Mouse (Mus musculus): ENCODE measurements around the gene Olfr632.
"Not testable (repeated sequence)": the region's sequence is repeated elsewhere in the genome, so short reads cannot be mapped to it uniquely, and the experiment has no call there.

Gene Olfr632

GRCm38 (mm10) chr7:103934264-103934663 is at the start of gene Olfr632:
Olfr632 (plus strand) TSS chr7:103934347.
- no peak for DNase-seq

GRCm38 (mm10) chr7:103886152-103886551 is 48.0 kb upstream of the Olfr632 start, which contains the start of gene Olfr66:
Olfr66 (minus strand) TSS chr7:103886252.
- no peak for DNase-seq

GRCm38 (mm10) chr7:103894385-103894784 is 39.8 kb upstream of the Olfr632 start, which contains the start of gene Olfr64:
Olfr64 (minus strand) TSS chr7:103894485.
- DNase-seq = no peak

GRCm38 (mm10) chr7:103903187-103903586 is 31.0 kb upstream of the Olfr632 start, which contains the start of gene Olfr65:
Olfr65 (plus strand) TSS chr7:103903487.
- DNase-seq = no peak

GRCm38 (mm10) chr7:103910047-103910446 is 24.1 kb upstream of the Olfr632 start:
- no peak for DNase-seq

- DNase-seq = no peak
These were observed 21.1 kb upstream of the Olfr632 start for GRCm38 (mm10) chr7:103912969-103913511.

- DNase-seq = no peak
These were observed 18.8 kb upstream of the Olfr632 start for GRCm38 (mm10) chr7:103915338-103915737.

- no peak for DNase-seq
These were observed 5.6 kb upstream of the Olfr632 start, which contains the start of gene Olfr631 for GRCm38 (mm10) chr7:103928525-103928924. Olfr631 (plus strand) TSS chr7:103928825.

- DNase-seq = no peak
These were observed 8.6 kb downstream of the Olfr632 start for GRCm38 (mm10) chr7:103942730-103943129.

GRCm38 (mm10) chr7:103944137-103944536 is 10.0 kb downstream of the Olfr632 start, which contains the start of gene Olfr633:
Olfr633 (plus strand) TSS chr7:103944437.
- no peak for DNase-seq

GRCm38 (mm10) chr7:103966873-103967272 is 32.7 kb downstream of the Olfr632 start:
- DNase-seq = not testable (repeated sequence)

GRCm38 (mm10) chr7:103970852-103971251 is 36.7 kb downstream of the Olfr632 start, which contains the start of gene Olfr635:
Olfr635 (plus strand) TSS chr7:103971152.
- no peak for DNase-seq

- DNase-seq = no peak
These were observed 37.6 kb downstream of the Olfr632 start for GRCm38 (mm10) chr7:103971782-103972181.

Measured in cerebellum, adult 11 months (tissue).